Mouse (Mus musculus) forelimb bud, embryonic 11.5 days (tissue): ENCODE results near the gene Otx2.

ENCODE experiments used
- DNase-seq: peaks from one replicate; pipeline ENCODE4 v3.0.0-alpha.2; 2012; ENCODE audit warnings: low read depth, low spot score

Otx2 gene

GRCm38 (mm10) chr14:48673541-48673940 is at the start of gene Otx2:
Gene Otx2, minus strand, starts transcription at chr14:48673819.
- DNase-seq: no peak

- DNase-seq: no peak
These were observed 49.1 kb upstream of the Otx2 start for GRCm38 (mm10) chr14:48722763-48723162.

GRCm38 (mm10) chr14:48719296-48719695 is 45.7 kb upstream of the Otx2 start:
- DNase-seq: no peak

- no peak for DNase-seq
These were observed 44.1 kb upstream of the Otx2 start for GRCm38 (mm10) chr14:48717632-48718279.

- DNase-seq: no peak
These were observed 42.8 kb upstream of the Otx2 start for GRCm38 (mm10) chr14:48716456-48716855.

- no peak for DNase-seq
These were observed 37.3 kb upstream of the Otx2 start for GRCm38 (mm10) chr14:48710871-48711370.

GRCm38 (mm10) chr14:48710062-48710870 is 36.6 kb upstream of the Otx2 start:
- no peak for DNase-seq

GRCm38 (mm10) chr14:48709371-48710061 is 35.9 kb upstream of the Otx2 start:
- peak; percentile 43 for DNase-seq

GRCm38 (mm10) chr14:48707844-48708383 is 34.3 kb upstream of the Otx2 start:
- no peak for DNase-seq

- no peak for DNase-seq
These were observed 33.8 kb upstream of the Otx2 start for GRCm38 (mm10) chr14:48707391-48707790.

- DNase-seq: no peak
These were observed 27.3 kb upstream of the Otx2 start for GRCm38 (mm10) chr14:48700790-48701370.

- DNase-seq: no peak
These were observed 6.0 kb upstream of the Otx2 start for GRCm38 (mm10) chr14:48679590-48679989.

- no peak for DNase-seq
These were observed 5.1 kb upstream of the Otx2 start for GRCm38 (mm10) chr14:48678674-48679073.

GRCm38 (mm10) chr14:48674036-48674831 is 615 bp upstream of the Otx2 start:
- DNase-seq: no peak

- no peak for DNase-seq
These were observed 925 bp downstream of the Otx2 start for GRCm38 (mm10) chr14:48672611-48673176.

GRCm38 (mm10) chr14:48671480-48672240 is 2.0 kb downstream of the Otx2 start:
- DNase-seq: no peak

GRCm38 (mm10) chr14:48670761-48671479 is 2.7 kb downstream of the Otx2 start:
- no peak for DNase-seq

- DNase-seq: no peak
These were observed 3.4 kb downstream of the Otx2 start for GRCm38 (mm10) chr14:48670258-48670630.
